Mouse (Mus musculus) embryonic fibroblast, embryonic 13.5 days (primary cell): ENCODE results near the gene Ikzf3.

Source experiments
- CTCF ChIP-seq: IDR thresholded peaks from 2 replicates; pipeline ENCODE4 v1.5.1; 2011; ENCODE audit warnings: mild to moderate bottlenecking, control low read depth, low read length, moderate library complexity, borderline replicate concordance; ENCODE audit not compliant: insufficient read depth
- POLR2A ChIP-seq: IDR thresholded peaks from 2 replicates; pipeline ENCODE4 v1.6.1; 2011; ENCODE audit warnings: low read depth, mild to moderate bottlenecking, control low read depth, low read length, moderate library complexity

GRCm38 (mm10) chr11:98472696-98473095 lies 73.1 kb downstream of the Ikzf3 start:
- TF ChIP-seq CTCF (no peak), POLR2A (no peak)
